Mouse (Mus musculus) left cerebral cortex, adult 6 months (tissue): ENCODE measurements around the gene Fam19a2. TPM values are rescaled to one million over a fixed set of nuclear protein-coding genes. Genes with fewer than 3 reads are reported as not detected.

Source experiments
- long read RNA-seq, 2 experiments: library from polyadenylated mRNA; unstranded; transcript quantifications; one replicate each; pipeline ENCODE4 v2.0.0; 2019 to 2020
- polyA plus RNA-seq: library from polyadenylated mRNA; unstranded; fragments of <200 nt; fragmentation: Nextera tagmentation; gene quantifications from 2 replicates; pipeline ENCODE4 v1.2.3, GENCODE M21; 2021

Fam19a2 gene
- 18.2 and 28.0 TPM in 2 replicates for polyA plus RNA-seq
- long read RNA-seq, experiment 1, full-length matches to known transcripts = 57 of 103 reads
- long read RNA-seq, experiment 1, partial matches to known transcripts = 9 of 103 reads
- long read RNA-seq, experiment 1, other reads (novel, unspliced or antisense) = 37 of 103 reads
- long read RNA-seq, experiment 2, full-length matches to known transcripts = 11 of 44 reads
- long read RNA-seq, experiment 2, partial matches to known transcripts = 6 of 44 reads
- long read RNA-seq, experiment 2, other reads (novel, unspliced or antisense) = 27 of 44 reads

GRCm38 (mm10) chr10:123263876-123264309 lies at the start of gene Fam19a2:
Gene Fam19a2 (plus strand): TSS chr10:123263996.

Other genes starting within 250 kb of the Fam19a2 start
- 6.3 and 14.6 TPM in 2 replicates for gene Mon2, start 187.5 kb upstream of the Fam19a2 start, polyA plus RNA-seq
- 19.0 and 31.6 TPM in 2 replicates for gene Usp15, start 67.0 kb upstream of the Fam19a2 start, polyA plus RNA-seq